Mouse (Mus musculus) bone marrow, adult 2 months (tissue): ENCODE results near the gene Slc2a10. TPM values are rescaled to one million over a fixed set of nuclear protein-coding genes. Genes with fewer than 3 reads are reported as not detected.
"Not testable (repeated sequence)": the region's sequence is repeated elsewhere in the genome, so short reads cannot be mapped to it uniquely, and the experiment has no call there.

Source experiments
- H3K27ac ChIP-seq: fragments of 200-500 bp; 2 replicates; pipeline ENCODE4 v1.5.1; 2012; ENCODE audit warnings: low read depth, mild to moderate bottlenecking, control low read depth, inconsistent platforms, low read length; ENCODE audit not compliant: control insufficient read depth, poor library complexity, insufficient read depth
- H3K4me1 ChIP-seq: fragments of 200-500 bp; 2 replicates; pipeline ENCODE4 v1.6.1; 2011; ENCODE audit warnings: low read length; ENCODE audit not compliant: control insufficient read depth, insufficient read depth
- H3K4me3 ChIP-seq: fragments of 200-500 bp; replicated peaks from 2 replicates; pipeline ENCODE3; 2011; ENCODE audit warnings: mild to moderate bottlenecking, low read depth, low read length, control low read depth; ENCODE audit not compliant: control insufficient read depth
- CTCF ChIP-seq: fragments of 200-500 bp; IDR thresholded peaks from 2 replicates; pipeline ENCODE4 v1.5.1; 2011; ENCODE audit warnings: low read length, control low read depth; ENCODE audit not compliant: control insufficient read depth, insufficient read depth
- POLR2A ChIP-seq: fragments of 200-500 bp; IDR thresholded peaks from 2 replicates; pipeline ENCODE4 v1.6.1; 2011; ENCODE audit warnings: low read depth, mild to moderate bottlenecking, control low read depth, low read length, borderline replicate concordance; ENCODE audit not compliant: control insufficient read depth
- WGBS: fragments of 180-500 bp; shearing (Covaris S2); methylation state at CpG from one replicate; pipeline ENCODE4 v1.1.7; 2018; 5-methylcytosine and 5-hydroxymethylcytosine counted together
- polyA plus RNA-seq: library from polyadenylated mRNA; stranded (reverse); fragments of >200 nt; gene quantifications from 2 replicates; pipeline ENCODE4 v1.2.4, GENCODE M21; 2011; ENCODE audit warnings: low replicate concordance; ENCODE audit not compliant: missing spikeins, insufficient read depth, insufficient read length

Slc2a10 gene
- polyA plus RNA-seq, 1 experiment, result not detected

GRCm38 (mm10) chr2:165493587-165494210 lies 9.9 kb upstream of the Slc2a10 start:
- 37% methylated on average over 17 of the region's 17 CpGs for WGBS
- no peaks in the 10 kb centered on the region; the same call in 1 of the 2 replicates for H3K4me1 ChIP-seq
- no peak overlapping the region for H3K27ac ChIP-seq
- TF ChIP-seq POLR2A, result no peak
- no peak for TF ChIP-seq CTCF
- peak overlapping the region; percentile 67 for H3K4me3 ChIP-seq

DNA sequence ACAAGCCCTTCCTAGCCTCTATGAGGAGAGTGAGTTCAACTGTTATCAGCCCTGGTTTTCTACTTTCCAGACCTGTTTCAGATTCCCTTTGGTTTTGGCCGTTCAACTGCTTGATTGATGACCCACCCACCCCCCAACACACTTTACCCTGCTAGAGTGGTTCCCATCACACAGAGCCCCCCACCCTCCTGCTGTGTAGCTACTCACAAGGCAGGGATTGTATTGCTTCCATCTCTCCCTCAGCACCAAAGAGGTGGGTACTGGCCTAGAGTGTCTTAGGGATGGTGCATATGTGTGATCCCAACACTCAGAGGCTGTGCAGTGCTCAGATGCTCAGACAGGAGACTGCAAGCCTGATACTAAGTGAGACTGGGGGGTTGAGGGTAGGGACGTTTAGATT lies 9.1 kb upstream of the Slc2a10 start:
- 43% methylated on average over 2 of the region's 2 CpGs for WGBS
- Histone ChIP-seq H3K27ac (no peak overlapping the region), H3K4me3 (no peak overlapping the region), H3K4me1 (no peaks in the 10 kb centered on the region; the same call in 1 of the 2 replicates)
- no peak for TF ChIP-seq POLR2A
- no peak for TF ChIP-seq CTCF

DNA sequence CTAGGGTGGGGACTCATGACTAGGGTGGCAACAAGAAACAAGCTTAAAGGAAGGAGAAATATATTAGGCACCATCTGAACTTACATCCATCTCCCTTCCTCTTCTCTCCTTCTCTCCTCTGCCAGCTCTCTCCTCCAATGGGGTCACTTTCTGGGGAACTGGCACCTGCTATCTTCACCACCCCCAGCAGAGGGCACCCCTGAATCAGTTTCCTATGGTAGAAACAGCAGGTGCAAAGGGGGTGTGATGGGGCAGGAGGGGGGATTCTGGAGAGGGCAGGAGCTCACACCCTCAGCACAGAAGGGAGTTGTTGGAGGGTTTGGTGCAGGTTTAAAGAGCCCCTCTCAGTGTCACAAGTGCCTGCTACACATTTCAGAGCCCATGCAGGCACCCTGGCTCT lies 7.3 kb upstream of the Slc2a10 start:
- no peak overlapping the region for H3K4me3 ChIP-seq
- no peaks in the 10 kb centered on the region; the same call in 1 of the 2 replicates for H3K4me1 ChIP-seq
- TF ChIP-seq POLR2A, result no peak
- TF ChIP-seq CTCF, result peak; percentile 44; the same call in 1 of the 2 replicates
- no peak overlapping the region for H3K27ac ChIP-seq

GRCm38 (mm10) chr2:165497706-165498275 lies 5.8 kb upstream of the Slc2a10 start:
- WGBS, result 63% methylated on average over 2 of the region's 2 CpGs

DNA sequence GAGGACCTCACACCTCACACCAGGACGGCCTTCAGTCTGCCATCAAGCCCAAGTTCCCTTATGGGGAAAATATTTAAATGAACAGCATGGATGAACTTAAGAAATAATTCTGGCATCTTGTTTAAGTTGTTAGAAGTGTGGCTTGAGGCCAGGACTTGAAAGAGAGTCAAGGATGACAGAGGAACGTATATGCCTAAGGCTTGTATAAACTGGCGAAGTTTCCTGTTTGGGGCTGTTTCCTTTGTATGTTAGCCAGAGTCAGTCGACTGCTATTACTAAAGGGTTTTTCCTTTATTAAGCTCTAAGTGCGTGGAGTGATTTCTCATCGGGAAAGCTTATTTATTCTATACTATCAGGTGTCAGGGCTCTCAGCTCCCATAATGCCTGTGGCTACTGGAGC lies 4.8 kb upstream of the Slc2a10 start:
- 65% methylated on average over 6 of the region's 6 CpGs for WGBS
- Histone ChIP-seq H3K4me3 (no peak overlapping the region), H3K27ac (no peak overlapping the region), H3K4me1 (no peaks in the 10 kb centered on the region)
- TF ChIP-seq POLR2A, result no peak
- TF ChIP-seq CTCF, result no peak

More at GRCm38 (mm10) chr2:165497706-165498275, 5.8 kb upstream of the Slc2a10 start:
- no peak overlapping the region for H3K4me3 ChIP-seq
- TF ChIP-seq CTCF, result no peak
- TF ChIP-seq POLR2A, result no peak
- H3K4me1 ChIP-seq, result no peaks in the 10 kb centered on the region; the same call in 1 of the 2 replicates
- H3K27ac ChIP-seq, result no peak overlapping the region

- WGBS, result 76% methylated on average over 9 of the region's 9 CpGs
- no peaks in the 10 kb centered on the region for H3K4me1 ChIP-seq
- TF ChIP-seq CTCF, result no peak
- TF ChIP-seq POLR2A, result no peak
Measured at GRCm38 (mm10) chr2:165509686-165510085, 6.1 kb downstream of the Slc2a10 start.

DNA sequence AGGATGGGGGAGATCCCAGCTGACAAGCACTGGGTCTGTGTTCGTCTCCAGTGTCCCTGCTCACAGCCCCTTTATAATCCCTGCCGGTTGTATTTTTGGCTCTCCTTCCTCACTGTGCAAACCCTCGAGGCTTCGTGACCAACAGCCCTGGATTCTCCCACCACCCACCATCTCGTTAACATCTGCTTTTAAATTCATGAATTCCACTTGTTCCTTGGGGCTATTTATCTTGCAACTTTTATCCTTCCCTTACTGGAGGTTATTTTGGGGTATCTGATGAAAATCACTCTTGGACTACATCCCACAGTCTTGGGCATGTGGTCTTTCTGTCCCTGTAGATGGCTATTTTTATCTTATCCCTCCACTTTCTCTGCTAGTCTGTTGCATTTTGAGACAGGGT lies 6.9 kb downstream of the Slc2a10 start:
- WGBS, result 81% methylated on average over 5 of the region's 5 CpGs
- Histone ChIP-seq H3K4me1 (no peaks in the 10 kb centered on the region), H3K27ac (no peak overlapping the region), H3K4me3 (no peak overlapping the region)
- TF ChIP-seq CTCF (no peak), POLR2A (no peak)

More at GRCm38 (mm10) chr2:165509686-165510085, 6.1 kb downstream of the Slc2a10 start:
- no peak overlapping the region for H3K4me3 ChIP-seq
- H3K27ac ChIP-seq, result no peak overlapping the region

GRCm38 (mm10) chr2:165510914-165511458 lies 7.4 kb downstream of the Slc2a10 start:
- not testable (repeated sequence) for H3K4me1 ChIP-seq, H3K27ac ChIP-seq, H3K4me3 ChIP-seq
- 67% methylated on average over 2 of the region's 2 CpGs for WGBS

- H3K4me1 ChIP-seq, H3K4me3 ChIP-seq, H3K27ac ChIP-seq: not testable (repeated sequence)
- whole genome bisulfite sequencing, result 79% methylated on average over 4 of the region's 4 CpGs
Measured at GRCm38 (mm10) chr2:165511530-165511929, 7.9 kb downstream of the Slc2a10 start.
